Comparison of ENCODE assay signal across 14 mouse cellular contexts in the genomic region with DNA sequence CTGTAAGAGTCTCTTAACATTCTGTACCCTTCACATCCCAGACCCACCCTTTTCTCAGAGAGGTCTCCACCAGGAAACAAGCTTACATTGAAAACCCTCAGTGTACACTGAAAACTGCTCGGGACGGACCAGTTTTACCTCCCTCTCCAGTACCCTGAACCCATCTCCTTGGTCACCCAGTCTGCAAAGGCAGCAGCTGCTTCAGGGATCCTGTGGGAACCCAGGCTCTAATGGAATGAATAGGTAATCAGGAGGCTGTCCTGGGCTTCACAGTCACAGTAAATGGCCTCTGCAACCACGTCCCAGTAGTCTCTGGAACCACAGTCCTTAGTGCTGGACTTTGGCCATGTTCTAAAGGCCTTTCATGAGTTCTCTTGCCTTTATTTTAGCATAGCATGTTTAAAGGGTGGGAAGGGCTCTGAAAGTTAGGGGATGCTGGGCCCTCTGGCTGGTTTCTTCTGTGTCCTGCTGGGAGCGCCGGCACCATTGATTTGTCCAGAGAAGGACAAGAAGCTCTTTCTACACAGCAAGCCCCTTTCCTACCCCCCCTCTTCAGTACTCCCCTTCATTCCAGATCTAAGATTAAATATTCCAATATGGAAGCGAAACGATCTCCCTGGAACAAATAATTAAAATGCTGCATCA. TPM values are rescaled to one million over a fixed set of nuclear protein-coding genes. Genes with fewer than 3 reads are reported as not detected.
A peak's percentile ranks its signal among the peaks of the same experiment; 100 is the strongest.
DNase-seq lines count a peak whose midpoint lies in the region; ATAC-seq lines count a peak whose summit lies in the region.
"Had no signal": no experiment of that assay in that cellular context is flagged by ENCODE, and none has a peak within 500 bp of the region (broad histone marks: within the 10 kb centered on the region; RNA-seq: fewer than 3 reads in every experiment).

No protein-coding gene starts in this region.

- H3K4me2 ChIP-seq in forebrain, embryonic 14.5 days (ENCODE audit: low read length): peak overlapping the region; percentile 53
- H3K4me2 ChIP-seq in midbrain, embryonic 13.5 days (replicated peaks): peak overlapping the region; percentile 78
- H3K4me2 ChIP-seq: liver, embryonic 13.5 days had no signal

- no peaks in the 10 kb centered on the region for H3K9me3 ChIP-seq in forebrain, embryonic 14.5 days (replicated peaks; ENCODE audit: control insufficient read depth, low read length)
- H3K9me3 ChIP-seq in midbrain, embryonic 13.5 days: no peaks in the 10 kb centered on the region
- H3K9me3 ChIP-seq: embryonic facial prominence, embryonic 15.5 days; liver, embryonic 13.5 days had no signal

- WGBS in forebrain, embryonic 14.5 days: 41% methylated on average over 7 of the region's 7 CpGs
- 37% methylated on average over 7 of the region's 7 CpGs for WGBS in midbrain, embryonic 13.5 days

- no peak for DNase-seq in frontal cortex, postnatal 14 days (ENCODE audit: low spot score in 2 of 2)
- DNase-seq in brain, adult 2 months (ENCODE audit: low read depth, low spot score): peak; percentile 48
- peak; percentile 14 for DNase-seq in forebrain, embryonic 14.5 days (ENCODE audit: low spot score)
- DNase-seq in kidney, postnatal 36 days: no peak
- no peak for DNase-seq in frontal cortex, postnatal 36 days (ENCODE audit: low spot score in 2 of 2)
- no peak for DNase-seq in thymus, postnatal 0 days (ENCODE audit: low spot score)
- DNase-seq: gastrocnemius, postnatal 25 days; liver, embryonic 13.5 days; thymus, adult 18-20 months had no signal

- H3K4me3 ChIP-seq in forebrain, embryonic 14.5 days (ENCODE audit: low read depth, low read length): peak overlapping the region; percentile 62
- H3K4me3 ChIP-seq in midbrain, embryonic 13.5 days (replicated peaks): peak overlapping the region; percentile 67
- H3K4me3 ChIP-seq: liver, embryonic 13.5 days had no signal

- peaks cover 4% of the 10 kb centered on the region; the same call in 1 of the 2 replicates for H3K4me1 ChIP-seq in forebrain, embryonic 14.5 days (ENCODE audit: control insufficient read depth, insufficient read depth, low read length)
- H3K4me1 ChIP-seq in midbrain, embryonic 13.5 days (replicated peaks): peaks cover 26% of the 10 kb centered on the region
- H3K4me1 ChIP-seq: liver, embryonic 13.5 days had no signal

- H3K27me3 ChIP-seq in forebrain, embryonic 14.5 days (replicated peaks; ENCODE audit: control insufficient read depth, insufficient read depth, low read length): 0 out of 2 replicates have a peak, but pooled peaks cover 4% of the 10 kb centered on the region
- H3K27me3 ChIP-seq in midbrain, embryonic 13.5 days: peaks cover 14% of the 10 kb centered on the region

- peak overlapping the region; percentile 50 for H3K9ac ChIP-seq in forebrain, embryonic 14.5 days (ENCODE audit: low read length)
- H3K9ac ChIP-seq in midbrain, embryonic 13.5 days (replicated peaks): peak overlapping the region; percentile 55
- H3K9ac ChIP-seq: embryonic facial prominence, embryonic 15.5 days; liver, embryonic 13.5 days had no signal

- H3K27ac ChIP-seq in forebrain, embryonic 14.5 days (ENCODE audit: low read depth, low read length): no peak overlapping the region; the same call in 1 of the 2 replicates
- H3K27ac ChIP-seq in midbrain, embryonic 13.5 days: no peak overlapping the region
- H3K27ac ChIP-seq: embryonic facial prominence, embryonic 15.5 days; kidney, postnatal 0 days; liver, embryonic 13.5 days had no signal

- 0 out of 2 replicates have a peak, but pooled peaks have one; percentile 9 for ATAC-seq in frontal cortex, adult (ENCODE audit: low TSS enrichment)
- no peak for ATAC-seq in forebrain, embryonic 14.5 days
- ATAC-seq in midbrain, embryonic 13.5 days: no peak
- ATAC-seq: CD4-positive, CD25-positive, alpha-beta regulatory T cell, adult 4 months had no signal

- no peaks in the 10 kb centered on the region for H3K36me3 ChIP-seq in forebrain, embryonic 14.5 days (ENCODE audit: control insufficient read depth, insufficient read depth, low read length)
- peaks cover 2% of the 10 kb centered on the region; the same call in 1 of the 2 replicates for H3K36me3 ChIP-seq in midbrain, embryonic 13.5 days
- H3K36me3 ChIP-seq: embryonic facial prominence, embryonic 15.5 days; liver, embryonic 13.5 days had no signal

RNA-seq across cellular contexts. Expression of gene Slitrk3, which starts 2.1 kb away (rescaled TPM):
- 4.4 and 5.8 TPM in 2 replicates for polyA plus RNA-seq in forebrain, embryonic 14.5 days (2014; fragmentation: Nextera tagmentation; extraction: Ambion mirVana)
- polyA plus RNA-seq in midbrain, embryonic 13.5 days (2015; fragmentation: Nextera tagmentation; extraction: Ambion mirVana): 11.1 and 11.6 TPM in 2 replicates
- not detected in 2 replicates for polyA plus RNA-seq in thymus, postnatal 0 days (2015; fragmentation: Nextera tagmentation; extraction: Ambion mirVana)
- polyA plus RNA-seq: CD4-positive, CD25-positive, alpha-beta regulatory T cell, adult 4 months; liver, embryonic 13.5 days had no signal

Comparison
In these comparisons a context has a peak if more than half of its experiments do, and no peak if none do; other contexts are left out.
1. DNase-seq: peak in brain, adult 2 months (single experiment) and forebrain, embryonic 14.5 days (single experiment); none in frontal cortex, postnatal 14 days (0 of 2), kidney, postnatal 36 days (0 of 2), frontal cortex, postnatal 36 days (0 of 2) and thymus, postnatal 0 days (single experiment).